Mouse (Mus musculus) kidney, adult 2 months (tissue): ENCODE measurements around the gene Tmprss11d.

ENCODE experiments used
- CTCF ChIP-seq: fragments of 200-500 bp; conservative IDR thresholded peaks from 2 replicates; pipeline ENCODE4 v1.5.1; 2011; ENCODE audit warnings: low read depth, mild to moderate bottlenecking, control low read depth, low read length, moderate library complexity, mixed read lengths; ENCODE audit not compliant: insufficient read depth, insufficient read length
- POLR2A ChIP-seq: fragments of 200-500 bp; IDR thresholded peaks from one replicate; pipeline ENCODE4 v1.6.1; 2011; ENCODE audit warnings: low read depth, low read length, control low read depth

- TF ChIP-seq CTCF (no peak), POLR2A (no peak)
Measured at GRCm38 (mm10) chr5:86414280-86414679, 41.1 kb upstream of the Tmprss11d start.
